Mouse (Mus musculus): Measurements from ENCODE around the gene Sppl3.

The Sppl3 gene

DNA sequence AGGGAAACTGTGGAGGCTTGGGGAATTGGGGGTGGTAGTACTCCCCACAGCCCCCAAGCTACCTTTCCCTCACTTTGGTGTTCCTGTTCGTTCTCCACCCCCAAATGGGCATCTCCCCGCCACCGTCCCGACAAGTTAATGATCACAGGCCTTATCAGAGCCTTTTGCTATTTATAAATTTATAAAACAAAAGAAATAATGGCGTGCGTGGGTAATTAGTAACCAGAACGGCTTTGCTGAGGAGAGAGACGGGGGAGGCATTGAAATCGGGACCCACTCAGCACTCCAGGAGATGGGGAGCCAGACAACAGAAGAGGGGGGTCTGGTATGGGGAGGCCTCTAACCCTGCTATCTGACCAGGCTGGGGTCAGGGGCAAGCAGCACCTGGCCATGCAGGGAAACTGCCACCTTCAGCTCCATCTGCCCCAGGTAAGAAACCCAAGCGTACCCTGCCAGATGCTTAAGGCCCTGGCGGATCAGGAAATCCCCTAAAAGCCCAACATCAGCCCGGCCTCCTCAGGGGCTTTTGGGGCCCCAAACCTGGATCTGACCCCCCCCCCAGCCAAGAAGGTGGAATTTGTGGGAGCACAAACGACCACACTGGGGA lies 41.2 kb upstream of the Sppl3 start:
- Histone ChIP-seq H3K4me3 (replicated peaks; ENCODE audit: low read length) (peak overlapping the region; percentile 77), H3K27me3 (ENCODE audit: insufficient read depth, low read length) (0 out of 2 replicates have a peak, but pooled peaks cover 6% of the 10 kb centered on the region), H3K4me1 (replicated peaks; ENCODE audit: low read depth, low read length) (peaks cover 75% of the 10 kb centered on the region), H3K36me3 (ENCODE audit: insufficient read depth, low read length) (no peaks in the 10 kb centered on the region), H3K9me3 (ENCODE audit: low read length) (no peaks in the 10 kb centered on the region)
- TF ChIP-seq POU5F1 (IDR thresholded peaks at IDR 0.05; ENCODE audit: borderline replicate concordance, low read length) (no peak), CTCF (conservative IDR thresholded peaks at IDR 0.05; ENCODE audit: low read length) (no peak), NANOG (IDR thresholded peaks at IDR 0.05; ENCODE audit: borderline replicate concordance, low read length) (no peak)

DNA sequence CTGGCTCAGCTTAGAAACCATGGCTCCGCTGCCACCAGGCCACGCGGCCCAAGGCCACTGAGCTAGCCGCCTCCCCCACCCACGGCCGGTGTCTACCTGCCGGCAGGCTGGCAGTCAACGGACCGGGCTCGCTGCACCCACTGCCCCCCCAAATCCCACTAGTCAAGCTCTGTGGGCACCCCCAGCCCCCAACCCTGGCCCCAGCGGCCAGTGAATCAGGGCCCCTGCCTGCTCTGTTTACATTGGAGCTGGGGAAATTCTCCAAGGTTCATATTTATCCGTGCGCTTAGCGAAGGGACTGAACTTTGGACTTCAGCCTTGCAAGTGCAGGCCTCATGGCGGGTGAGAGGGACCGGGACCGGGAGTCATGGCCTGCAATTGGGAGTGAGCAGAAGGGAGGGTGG lies 40.1 kb upstream of the Sppl3 start, which contains the start of gene Hnf1a:
TSS of gene Hnf1a (minus strand) at position 271 of the 404 bp plus-strand sequence.
- Histone ChIP-seq H3K27me3 (ENCODE audit: insufficient read depth, low read length) (0 out of 2 replicates have a peak, but pooled peaks cover 6% of the 10 kb centered on the region), H3K36me3 (ENCODE audit: insufficient read depth, low read length) (no peaks in the 10 kb centered on the region), H3K9me3 (ENCODE audit: low read length) (no peaks in the 10 kb centered on the region), H3K4me1 (replicated peaks; ENCODE audit: low read depth, low read length) (peaks cover 63% of the 10 kb centered on the region), H3K4me3 (replicated peaks; ENCODE audit: low read length) (peak within 1 kb of the TSS; percentile 77)
- TF ChIP-seq POU5F1 (IDR thresholded peaks at IDR 0.05; ENCODE audit: borderline replicate concordance, low read length) = no peak
- TF ChIP-seq NANOG (IDR thresholded peaks at IDR 0.05; ENCODE audit: borderline replicate concordance, low read length) = no peak
- TF ChIP-seq CTCF (conservative IDR thresholded peaks at IDR 0.05; ENCODE audit: low read length) = no peak

DNA sequence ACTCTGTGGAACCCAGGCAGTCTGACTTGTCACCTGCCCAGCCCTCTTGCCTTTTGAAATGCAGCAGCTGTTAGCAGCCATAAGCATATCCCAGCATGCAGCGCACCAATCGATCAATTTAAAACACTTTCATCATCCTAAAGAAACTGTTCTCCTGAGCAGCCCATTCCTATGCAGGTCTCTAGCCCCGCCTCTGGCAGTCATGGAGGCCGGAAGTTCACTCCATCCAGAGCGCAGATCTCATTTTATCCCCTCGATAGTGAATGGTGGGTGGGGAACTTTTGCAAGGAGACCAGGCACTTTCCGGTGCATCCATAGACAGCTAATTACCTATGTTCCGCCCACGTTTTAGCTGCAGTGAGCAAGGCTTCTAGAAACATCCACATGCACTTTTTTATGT lies 38.7 kb upstream of the Sppl3 start:
- no peaks in the 10 kb centered on the region for H3K36me3 ChIP-seq (ENCODE audit: insufficient read depth, low read length)
- 0 out of 2 replicates have a peak, but pooled peaks cover 6% of the 10 kb centered on the region for H3K27me3 ChIP-seq (ENCODE audit: insufficient read depth, low read length)
- peak overlapping the region; percentile 50 for H3K4me3 ChIP-seq (replicated peaks; ENCODE audit: low read length)
- peaks cover 63% of the 10 kb centered on the region for H3K4me1 ChIP-seq (replicated peaks; ENCODE audit: low read depth, low read length)
- TF ChIP-seq NANOG (IDR thresholded peaks at IDR 0.05; ENCODE audit: borderline replicate concordance, low read length) (no peak), CTCF (conservative IDR thresholded peaks at IDR 0.05; ENCODE audit: low read length) (no peak), POU5F1 (IDR thresholded peaks at IDR 0.05; ENCODE audit: borderline replicate concordance, low read length) (no peak)
- no peaks in the 10 kb centered on the region for H3K9me3 ChIP-seq (ENCODE audit: low read length)

DNA sequence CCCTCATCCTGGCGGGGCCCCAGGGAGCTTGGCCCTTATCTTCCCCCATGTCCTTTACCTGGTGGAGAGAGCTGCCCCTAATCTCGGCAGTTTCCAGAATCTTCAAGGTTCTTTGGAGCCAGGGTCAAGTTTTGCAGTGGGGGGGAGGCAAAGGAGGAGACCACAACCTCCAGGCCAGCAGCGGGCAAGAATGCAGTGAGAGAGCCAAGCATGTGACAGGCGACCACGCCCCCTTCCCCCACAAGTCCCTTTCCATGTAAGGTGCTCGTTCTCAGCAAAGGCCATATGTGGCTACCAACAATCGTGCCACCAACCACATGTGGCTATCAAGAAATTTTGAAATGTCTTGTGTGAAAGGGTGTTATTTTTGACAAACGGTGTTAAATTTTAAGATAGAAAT lies 37.8 kb upstream of the Sppl3 start:
- TF ChIP-seq POU5F1 (IDR thresholded peaks at IDR 0.05; ENCODE audit: borderline replicate concordance, low read length) = no peak
- TF ChIP-seq CTCF (conservative IDR thresholded peaks at IDR 0.05; ENCODE audit: low read length) = no peak
- TF ChIP-seq NANOG (IDR thresholded peaks at IDR 0.05; ENCODE audit: borderline replicate concordance, low read length) = no peak
- H3K36me3 ChIP-seq (ENCODE audit: insufficient read depth, low read length) = no peaks in the 10 kb centered on the region
- peaks cover 55% of the 10 kb centered on the region for H3K4me1 ChIP-seq (replicated peaks; ENCODE audit: low read depth, low read length)
- H3K4me3 ChIP-seq (replicated peaks; ENCODE audit: low read length) = peak overlapping the region; percentile 50
- no peaks in the 10 kb centered on the region for H3K27me3 ChIP-seq (ENCODE audit: insufficient read depth, low read length)
- no peaks in the 10 kb centered on the region for H3K9me3 ChIP-seq (ENCODE audit: low read length)

- Histone ChIP-seq H3K9me3 (ENCODE audit: low read length) (no peaks in the 10 kb centered on the region), H3K36me3 (ENCODE audit: insufficient read depth, low read length) (no peaks in the 10 kb centered on the region), H3K4me3 (replicated peaks; ENCODE audit: low read length) (no peak overlapping the region), H3K27me3 (ENCODE audit: insufficient read depth, low read length) (no peaks in the 10 kb centered on the region), H3K4me1 (replicated peaks; ENCODE audit: low read depth, low read length) (peaks cover 45% of the 10 kb centered on the region)
- TF ChIP-seq CTCF (conservative IDR thresholded peaks at IDR 0.05; ENCODE audit: low read length) = no peak
- TF ChIP-seq POU5F1 (IDR thresholded peaks at IDR 0.05; ENCODE audit: borderline replicate concordance, low read length) = no peak
- no peak for TF ChIP-seq NANOG (IDR thresholded peaks at IDR 0.05; ENCODE audit: borderline replicate concordance, low read length)
Measured at GRCm38 (mm10) chr5:114976935-114977334, 34.0 kb upstream of the Sppl3 start.

GRCm38 (mm10) chr5:114978473-114978872 lies 32.5 kb upstream of the Sppl3 start:
- no peak overlapping the region for H3K4me3 ChIP-seq (replicated peaks; ENCODE audit: low read length)
- no peaks in the 10 kb centered on the region for H3K36me3 ChIP-seq (ENCODE audit: insufficient read depth, low read length)
- TF ChIP-seq POU5F1 (IDR thresholded peaks at IDR 0.05; ENCODE audit: borderline replicate concordance, low read length) = no peak
- no peak for TF ChIP-seq CTCF (conservative IDR thresholded peaks at IDR 0.05; ENCODE audit: low read length)
- TF ChIP-seq NANOG (IDR thresholded peaks at IDR 0.05; ENCODE audit: borderline replicate concordance, low read length) = no peak
- peaks cover 32% of the 10 kb centered on the region for H3K4me1 ChIP-seq (replicated peaks; ENCODE audit: low read depth, low read length)
- H3K9me3 ChIP-seq (ENCODE audit: low read length) = no peaks in the 10 kb centered on the region
- H3K27me3 ChIP-seq (ENCODE audit: insufficient read depth, low read length) = no peaks in the 10 kb centered on the region

DNA sequence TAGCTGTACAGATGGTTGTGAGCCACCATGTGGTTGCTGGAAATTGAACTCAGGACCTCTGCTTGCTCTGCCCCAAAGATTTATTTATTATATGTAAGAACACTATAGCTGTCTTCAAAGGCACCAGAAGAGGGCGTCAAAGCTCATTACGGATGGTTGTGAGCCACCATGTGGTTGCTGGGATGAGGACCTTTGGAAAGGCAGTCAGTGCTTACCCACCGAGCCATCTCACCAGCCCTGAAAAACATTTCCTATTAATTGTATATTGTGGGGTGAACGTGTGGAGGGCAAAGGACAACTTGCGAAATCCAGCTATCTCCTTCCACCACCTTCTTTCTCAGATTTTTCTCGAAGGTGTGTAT lies 32.1 kb upstream of the Sppl3 start:
- no peaks in the 10 kb centered on the region for H3K36me3 ChIP-seq (ENCODE audit: insufficient read depth, low read length)
- no peak for TF ChIP-seq CTCF (conservative IDR thresholded peaks at IDR 0.05; ENCODE audit: low read length)
- no peak for TF ChIP-seq POU5F1 (IDR thresholded peaks at IDR 0.05; ENCODE audit: borderline replicate concordance, low read length)
- TF ChIP-seq NANOG (IDR thresholded peaks at IDR 0.05; ENCODE audit: borderline replicate concordance, low read length) = no peak
- H3K4me1 ChIP-seq (replicated peaks; ENCODE audit: low read depth, low read length) = peaks cover 30% of the 10 kb centered on the region
- H3K9me3 ChIP-seq (ENCODE audit: low read length) = no peaks in the 10 kb centered on the region
- H3K4me3 ChIP-seq (replicated peaks; ENCODE audit: low read length) = peak overlapping the region; percentile 73
- H3K27me3 ChIP-seq (ENCODE audit: insufficient read depth, low read length) = no peaks in the 10 kb centered on the region

DNA sequence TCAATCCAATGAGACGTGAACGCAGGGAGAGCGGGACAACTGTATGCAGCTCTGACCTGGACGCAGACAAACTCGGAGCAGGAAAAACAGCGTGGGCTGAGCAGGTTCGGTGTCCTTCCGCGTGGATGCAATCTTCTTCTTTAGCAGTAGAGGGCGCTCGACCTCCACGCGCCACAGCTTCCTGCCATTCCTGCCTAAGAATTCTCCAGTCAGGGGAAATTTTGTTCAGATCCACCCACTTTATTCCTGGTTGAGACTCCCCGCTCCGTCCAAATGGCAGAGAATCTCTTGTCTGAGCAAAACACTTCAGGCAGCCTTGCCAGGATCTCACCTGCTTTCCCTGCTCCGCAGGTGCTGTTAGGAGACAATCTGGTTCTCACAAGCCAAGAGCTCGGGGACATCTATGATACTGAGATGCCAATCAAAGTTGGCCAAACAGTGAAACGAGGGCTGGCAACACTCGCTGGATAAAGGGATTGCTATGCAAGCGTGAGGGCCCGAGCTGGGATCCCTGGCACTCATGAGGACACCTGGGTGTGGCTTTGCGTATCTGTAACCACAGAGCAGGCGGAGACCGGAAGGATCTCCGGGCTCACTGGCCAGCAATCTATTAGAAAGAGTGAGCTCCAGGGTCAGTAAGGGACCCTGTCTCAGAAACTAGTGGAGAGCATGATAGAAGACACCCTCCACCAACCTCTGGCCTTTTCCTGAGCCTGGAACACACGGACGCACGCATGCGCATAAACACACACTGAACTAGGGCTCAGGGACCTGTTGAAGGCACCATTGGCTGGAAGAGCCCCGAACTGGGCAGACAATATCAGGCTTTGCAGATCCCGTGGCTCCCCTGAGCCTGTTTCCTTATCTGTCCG lies 31.5 kb upstream of the Sppl3 start:
- peaks cover 30% of the 10 kb centered on the region for H3K4me1 ChIP-seq (replicated peaks; ENCODE audit: low read depth, low read length)
- TF ChIP-seq NANOG (IDR thresholded peaks at IDR 0.05; ENCODE audit: borderline replicate concordance, low read length) = no peak
- peak; percentile 88 for TF ChIP-seq CTCF (conservative IDR thresholded peaks at IDR 0.05; ENCODE audit: low read length)
- H3K36me3 ChIP-seq (ENCODE audit: insufficient read depth, low read length) = no peaks in the 10 kb centered on the region
- H3K4me3 ChIP-seq (replicated peaks; ENCODE audit: low read length) = peak overlapping the region; percentile 73
- H3K27me3 ChIP-seq (ENCODE audit: insufficient read depth, low read length) = no peaks in the 10 kb centered on the region
- H3K9me3 ChIP-seq (ENCODE audit: low read length) = no peaks in the 10 kb centered on the region
